Mouse (Mus musculus) inflammation-experienced regulatory T-cells, adult 6 months (primary cell): ENCODE results near the gene Prickle2. TPM values are rescaled to one million over a fixed set of nuclear protein-coding genes. Genes with fewer than 3 reads are reported as not detected.

Experiments
- ATAC-seq: one replicate; pipeline ENCODE4 v1.8.0; 2017
- polyA plus RNA-seq, 3 experiments: library from polyadenylated mRNA; unstranded; fragments of 100-300 nt; shearing (Covaris generic); gene quantifications; one replicate each; pipeline ENCODE4 v1.2.1; 2017

The Prickle2 gene
- not detected for polyA plus RNA-seq

- ATAC-seq: no peak
These were observed at the start of gene Prickle2 for GRCm38 (mm10) chr6:92706145-92706466. Gene Prickle2 (minus strand): TSS chr6:92706155.

- no peak for ATAC-seq
These were observed 46.8 kb upstream of the Prickle2 start for GRCm38 (mm10) chr6:92752737-92753136.

DNA sequence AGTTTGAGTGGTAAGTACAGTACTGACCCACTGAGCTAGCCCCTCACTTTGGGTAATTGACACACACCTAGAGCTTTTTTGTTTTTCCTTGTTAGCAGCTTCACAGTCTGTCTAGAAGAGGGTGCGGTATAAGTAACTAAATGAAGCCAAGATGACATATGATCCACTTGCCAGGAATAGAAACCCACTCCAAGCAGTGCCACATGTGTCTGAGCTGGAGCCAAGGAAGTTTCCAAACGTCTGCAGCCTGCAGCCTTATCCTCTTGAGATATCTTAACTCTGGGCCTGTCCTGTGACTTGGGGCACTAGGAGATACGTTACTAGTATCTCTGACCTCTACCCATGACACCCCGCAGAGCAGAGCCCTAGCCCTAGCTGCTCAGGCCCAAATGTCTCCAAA lies 43.5 kb upstream of the Prickle2 start:
- ATAC-seq: no peak

- ATAC-seq: no peak
These were observed 37.6 kb upstream of the Prickle2 start for GRCm38 (mm10) chr6:92743605-92744004.

- no peak for ATAC-seq
These were observed 31.2 kb upstream of the Prickle2 start for GRCm38 (mm10) chr6:92737116-92737515.

GRCm38 (mm10) chr6:92733651-92734050 lies 27.7 kb upstream of the Prickle2 start:
- no peak for ATAC-seq

DNA sequence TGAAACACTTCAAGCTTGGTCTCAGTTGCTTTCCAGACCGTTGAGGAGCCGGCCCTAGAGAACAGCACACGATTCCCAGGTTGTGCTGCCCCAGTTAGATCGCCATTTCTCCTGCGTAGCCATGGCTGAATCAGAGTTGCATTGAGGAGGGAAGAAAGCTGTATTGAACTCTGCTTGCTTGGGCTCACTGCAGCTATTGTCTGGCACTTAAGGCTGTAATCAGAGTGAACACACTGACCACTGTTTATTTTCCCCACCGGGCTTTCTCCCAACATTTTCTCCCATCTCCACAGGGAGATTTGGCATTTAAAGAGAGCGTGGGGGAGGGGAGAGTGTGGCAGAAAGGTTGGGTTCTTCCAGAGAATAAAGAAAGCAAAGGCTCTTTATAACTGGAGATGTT lies 22.6 kb upstream of the Prickle2 start:
- ATAC-seq: no peak

DNA sequence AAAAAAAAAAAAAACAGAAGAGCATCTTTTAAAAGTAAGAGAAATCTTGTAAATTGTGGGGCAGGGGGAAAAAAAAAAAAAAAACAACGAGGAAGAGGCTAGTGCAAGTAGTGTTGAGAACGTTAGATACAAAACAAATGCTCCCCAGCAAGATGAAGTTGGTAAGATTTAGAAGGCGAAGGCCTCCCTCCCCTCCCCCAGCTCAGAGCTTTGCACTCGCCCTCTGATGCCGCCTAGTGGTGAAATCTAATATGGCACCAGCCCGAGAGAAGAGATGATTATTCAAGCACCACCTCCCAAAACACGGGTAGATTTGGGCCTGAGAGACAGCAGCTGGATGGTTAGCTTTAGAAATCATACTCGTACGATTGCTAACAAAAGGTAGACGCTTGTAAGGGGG lies 22.1 kb upstream of the Prickle2 start:
- no peak for ATAC-seq

GRCm38 (mm10) chr6:92727351-92727986 lies 21.5 kb upstream of the Prickle2 start:
- ATAC-seq: no peak

DNA sequence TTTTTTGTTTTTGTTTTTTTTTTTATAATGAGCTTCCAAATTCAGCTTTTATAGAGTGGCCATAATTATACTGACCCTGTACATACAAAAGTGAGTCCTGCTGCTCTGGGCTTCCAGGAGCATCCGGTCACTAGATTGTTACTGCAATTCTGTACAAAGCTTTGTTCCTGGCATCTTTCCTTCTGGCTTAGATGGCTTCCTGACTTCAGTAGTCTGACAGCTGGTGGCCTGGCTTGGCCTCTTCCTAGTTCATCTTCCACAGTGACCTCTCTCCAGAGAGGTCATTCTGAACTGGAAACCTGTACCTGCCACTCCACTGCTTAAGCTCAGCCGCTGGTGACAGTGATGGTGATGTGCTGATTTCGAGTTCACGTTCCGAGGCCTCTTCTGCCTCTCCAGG lies 20.2 kb upstream of the Prickle2 start:
- ATAC-seq: no peak

DNA sequence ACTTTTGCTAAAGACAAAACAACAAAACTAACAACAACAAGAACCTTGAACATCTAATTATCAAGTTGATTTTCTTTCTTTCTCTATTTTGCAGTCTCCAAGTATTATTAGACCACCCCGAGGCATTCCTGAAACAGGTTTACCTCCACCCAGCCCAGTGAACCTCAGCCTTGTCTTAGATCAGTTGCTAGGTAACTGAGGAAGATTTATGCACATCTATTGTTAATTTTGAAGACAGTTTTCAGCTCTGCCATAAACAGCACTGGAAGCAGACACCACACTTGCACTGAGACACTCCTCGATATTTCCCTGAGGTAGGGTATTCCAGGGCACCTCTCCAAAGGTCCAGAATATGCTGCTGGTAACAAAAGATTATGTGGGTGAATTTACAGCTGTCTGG lies 18.4 kb upstream of the Prickle2 start:
- no peak for ATAC-seq

- no peak for ATAC-seq
These were observed 9.9 kb upstream of the Prickle2 start for GRCm38 (mm10) chr6:92715806-92716205.

- no peak for ATAC-seq
These were observed 8.8 kb upstream of the Prickle2 start for GRCm38 (mm10) chr6:92714748-92715147.

- no peak for ATAC-seq
These were observed 2.2 kb upstream of the Prickle2 start for GRCm38 (mm10) chr6:92708137-92708536.

GRCm38 (mm10) chr6:92705353-92706144 lies 406 bp downstream of the Prickle2 start:
- no peak for ATAC-seq

DNA sequence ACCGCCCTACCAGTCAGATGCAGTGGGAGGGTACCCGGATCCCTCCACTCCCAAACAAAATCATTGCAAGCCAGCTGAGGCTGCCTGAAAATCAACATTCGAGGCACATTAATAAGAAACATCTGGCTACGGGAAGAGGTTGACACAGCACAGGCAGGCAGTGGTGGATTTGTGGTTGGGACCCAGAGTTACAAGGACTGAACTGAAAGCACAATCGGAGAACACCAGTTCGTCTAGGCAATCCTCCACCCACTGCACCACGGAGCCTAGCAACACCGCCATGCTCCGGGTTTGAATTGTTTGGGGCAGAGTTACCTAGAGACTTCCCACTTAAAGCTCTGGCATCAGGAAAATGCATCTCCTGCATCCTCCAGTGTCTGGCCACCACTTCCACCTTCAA lies 1.1 kb downstream of the Prickle2 start:
- no peak for ATAC-seq

DNA sequence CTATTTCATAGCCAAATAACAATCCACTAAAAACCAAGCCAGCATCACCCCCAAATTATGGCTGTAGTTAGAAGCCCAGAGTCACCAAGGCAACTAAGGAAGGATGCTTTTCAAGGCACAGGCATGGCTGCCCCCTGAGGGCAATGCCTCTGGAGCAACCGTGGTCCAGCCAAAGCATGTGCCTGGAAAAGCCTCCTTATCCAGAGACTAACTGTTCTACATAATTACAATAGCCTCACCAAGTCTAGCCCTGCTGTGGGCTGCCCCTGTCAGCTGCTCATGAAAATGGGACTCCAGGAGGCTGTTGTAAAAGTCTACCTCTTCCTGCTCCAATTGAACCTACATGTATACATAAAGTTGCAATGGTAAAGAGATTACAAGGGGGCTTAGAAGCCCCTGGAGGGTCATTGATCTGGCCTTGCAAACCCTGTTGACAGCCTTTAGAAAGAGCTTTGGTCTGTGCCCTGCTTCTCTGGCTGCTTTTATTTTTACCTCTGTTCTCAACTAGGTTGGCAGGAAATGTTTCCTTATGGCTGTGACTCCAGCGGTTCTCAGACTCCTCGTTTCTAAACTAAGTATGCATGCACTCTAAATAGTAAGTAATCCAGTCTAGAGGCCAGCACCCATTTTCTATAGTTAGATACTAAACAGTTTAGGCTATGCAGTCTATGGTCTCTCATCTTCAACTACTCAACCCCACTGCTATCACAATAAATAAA lies 6.3 kb downstream of the Prickle2 start:
- no peak for ATAC-seq

GRCm38 (mm10) chr6:92697807-92698206 lies 8.1 kb downstream of the Prickle2 start:
- ATAC-seq: no peak

- ATAC-seq: no peak
These were observed 18.6 kb downstream of the Prickle2 start for GRCm38 (mm10) chr6:92687317-92687716.

DNA sequence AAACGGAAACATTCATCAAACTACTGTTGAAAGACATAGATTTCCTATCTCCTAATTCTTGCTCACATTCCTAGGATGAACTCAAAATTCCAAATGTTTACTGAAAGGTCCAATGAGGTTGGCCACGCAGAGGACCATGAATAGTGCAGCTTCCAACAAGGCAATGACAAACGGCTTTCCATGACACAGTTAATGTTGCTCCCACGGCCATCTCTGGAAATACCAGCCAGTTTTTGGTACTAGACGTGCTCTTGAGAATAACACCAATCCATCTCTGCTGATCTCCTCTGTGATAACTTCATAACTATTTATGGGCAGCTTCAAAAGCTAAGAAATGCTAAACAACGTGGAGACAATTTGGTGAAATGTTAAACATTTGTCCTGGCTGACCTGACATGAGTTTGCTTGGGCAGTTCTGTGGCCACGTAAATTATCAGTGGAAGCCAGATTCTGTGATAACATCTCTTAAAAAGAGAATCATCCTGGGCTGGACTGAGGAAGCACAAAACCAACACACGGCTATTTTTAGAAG lies 31.5 kb downstream of the Prickle2 start:
- no peak for ATAC-seq

- no peak for ATAC-seq
These were observed 35.3 kb downstream of the Prickle2 start for GRCm38 (mm10) chr6:92670518-92671147.

DNA sequence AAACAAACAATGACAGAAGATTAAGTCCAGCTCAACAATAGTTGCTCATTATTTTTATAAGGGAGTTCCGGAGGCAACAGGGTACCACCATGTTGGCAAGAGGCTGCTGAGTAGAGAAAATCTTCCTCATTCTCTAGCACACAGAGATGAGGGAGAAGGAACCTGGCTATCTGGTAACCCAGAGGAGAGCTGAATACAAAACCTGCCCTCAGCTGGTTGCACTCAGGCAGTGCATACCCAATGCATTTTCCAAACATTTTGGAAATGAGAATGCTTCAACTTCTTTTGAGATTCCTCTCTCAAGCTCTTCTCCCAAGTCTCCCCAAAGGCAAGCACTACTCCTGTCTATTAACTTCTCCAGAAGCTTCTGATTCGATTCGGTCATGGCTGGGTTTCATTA lies 36.3 kb downstream of the Prickle2 start:
- no peak for ATAC-seq

GRCm38 (mm10) chr6:92667544-92667943 lies 38.4 kb downstream of the Prickle2 start:
- ATAC-seq: no peak
